Mouse (Mus musculus) testis, adult 2 months (tissue): ENCODE data around the gene Hsf4.
"Not testable (repeated sequence)": the region's sequence is repeated elsewhere in the genome, so short reads cannot be mapped to it uniquely, and the experiment has no call there.

Experiments
- CTCF ChIP-seq: fragments of 200-500 bp; IDR thresholded peaks from 2 replicates; pipeline ENCODE4 v1.5.1; 2012; ENCODE audit warnings: low read depth, mild to moderate bottlenecking, inconsistent platforms, low read length, moderate library complexity; ENCODE audit not compliant: control insufficient read depth, insufficient read depth, insufficient replicate concordance
- POLR2A ChIP-seq: fragments of 200-500 bp; IDR thresholded peaks from 2 replicates; pipeline ENCODE4 v1.6.1; 2012; ENCODE audit warnings: low read depth, mild to moderate bottlenecking, inconsistent platforms, low read length, moderate library complexity; ENCODE audit not compliant: control insufficient read depth

GRCm38 (mm10) chr8:105291364-105291763, 21.8 kb downstream of the Hsf4 start:
- TF ChIP-seq CTCF, POLR2A: not testable (repeated sequence)
